Mouse (Mus musculus) embryonic facial prominence, embryonic 12.5 days (tissue): Measurements from ENCODE around the gene Phlda3. TPM values are rescaled to one million over a fixed set of nuclear protein-coding genes. Genes with fewer than 3 reads are reported as not detected.

Experiments
- ATAC-seq: fragments of 200-750 bp; cut with Nextera tagmentation; 2 replicates; pipeline ENCODE4 v1.8.0; 2017; ENCODE audit not compliant: insufficient number of reproducible peaks, insufficient read depth, low FRiP score, low TSS enrichment
- H3K27ac ChIP-seq: fragments of 300-500 bp; sonication (generic); 2 replicates; pipeline ENCODE4 v1.5.1; 2016; ENCODE audit warnings: mild to moderate bottlenecking
- H3K27me3 ChIP-seq: fragments of 300-500 bp; sonication (generic); 2 replicates; pipeline ENCODE4 v1.6.1; 2016; ENCODE audit warnings: mild to moderate bottlenecking, moderate library complexity
- H3K36me3 ChIP-seq: fragments of 300-500 bp; sonication (generic); 2 replicates; pipeline ENCODE4 v1.6.1; 2016; ENCODE audit warnings: mild to moderate bottlenecking
- H3K4me1 ChIP-seq: fragments of 300-500 bp; sonication (generic); 2 replicates; pipeline ENCODE4 v1.6.1; 2016
- H3K4me2 ChIP-seq: fragments of 300-500 bp; sonication (generic); replicated peaks from 2 replicates; pipeline ENCODE4 v1.6.1; 2016; ENCODE audit warnings: mild to moderate bottlenecking, moderate library complexity
- H3K4me3 ChIP-seq: fragments of 300-500 bp; sonication (generic); 2 replicates; pipeline ENCODE4 v1.5.1; 2016; ENCODE audit warnings: mild to moderate bottlenecking
- H3K9ac ChIP-seq: fragments of 300-500 bp; sonication (generic); 2 replicates; pipeline ENCODE4 v1.6.1; 2016; ENCODE audit warnings: mild to moderate bottlenecking, moderate library complexity
- H3K9me3 ChIP-seq: fragments of 300-500 bp; sonication (generic); 2 replicates; pipeline ENCODE4 v1.6.1; 2016; ENCODE audit warnings: mild to moderate bottlenecking, moderate library complexity
- WGBS: fragments of 180-500 bp; shearing (Covaris S2); methylation state at CpG from one replicate; pipeline ENCODE4 v1.1.7; 2016; 5-methylcytosine and 5-hydroxymethylcytosine counted together
- polyA plus RNA-seq: library from polyadenylated mRNA; unstranded; fragments of >200 nt; fragmentation: Nextera tagmentation; extraction: Ambion mirVana; gene quantifications from 2 replicates; pipeline ENCODE4 v1.2.1, GENCODE M21; 2016

Phlda3 gene
- polyA plus RNA-seq: 52.8 and 55.0 TPM in 2 replicates

DNA sequence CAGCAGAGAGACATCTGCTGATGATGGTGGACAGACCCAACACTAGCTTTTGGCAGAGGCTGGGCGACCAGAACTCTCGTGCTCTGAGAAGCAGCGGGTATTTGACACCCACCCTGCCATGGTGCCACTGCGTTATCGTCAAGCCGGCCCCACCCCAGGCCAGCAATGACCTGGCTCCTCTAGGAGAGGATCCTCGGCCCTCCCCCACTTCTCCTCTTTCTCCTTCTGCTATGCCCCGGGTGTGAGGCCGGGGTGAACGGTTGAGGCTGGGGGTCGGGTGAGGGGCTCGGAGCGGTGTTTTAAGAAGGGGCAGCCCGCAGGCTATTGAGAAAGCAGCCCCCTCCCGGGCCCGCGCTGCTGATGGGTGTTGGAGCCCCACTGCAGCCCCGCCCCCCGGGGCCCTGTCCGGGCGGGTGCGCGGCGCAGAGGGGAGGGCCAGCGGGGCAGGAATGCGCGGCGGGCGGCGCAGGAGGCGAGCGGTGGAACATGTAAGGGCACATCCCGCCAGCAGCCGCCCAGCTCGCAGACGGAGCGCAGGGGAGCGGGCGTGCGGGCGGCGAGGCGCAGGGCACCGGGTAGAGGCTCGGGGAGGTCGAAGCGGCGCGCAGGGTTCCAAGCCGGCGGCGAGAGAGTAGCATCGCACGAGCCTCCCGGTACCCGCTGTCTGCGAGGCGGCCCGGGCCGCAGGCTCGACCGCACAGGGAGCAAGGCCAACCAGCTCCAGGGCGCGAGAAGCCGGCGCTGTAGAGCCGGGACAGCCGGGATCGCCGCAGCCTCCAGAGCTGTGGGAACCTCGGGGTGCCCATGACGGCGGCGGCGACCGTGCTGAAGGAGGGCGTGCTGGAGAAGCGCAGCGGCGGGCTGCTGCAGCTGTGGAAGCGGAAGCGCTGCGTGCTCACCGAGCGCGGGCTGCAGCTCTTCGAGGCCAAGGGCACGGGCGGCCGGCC lies at the start of gene Phlda3:
Gene Phlda3 (plus strand): TSS at position 475 of the 947 bp plus-strand sequence.
- H3K27me3 ChIP-seq: no peaks in the 10 kb centered on the region
- WGBS: under 1% methylated on average over 88 of the region's 90 CpGs
- H3K27ac ChIP-seq: peak within 1 kb of the TSS; percentile 83
- peak within 1 kb of the TSS; percentile 77 for H3K4me2 ChIP-seq
- peaks cover 18% of the 10 kb centered on the region for H3K36me3 ChIP-seq
- H3K4me3 ChIP-seq: peak within 1 kb of the TSS; percentile 58
- peaks cover 25% of the 10 kb centered on the region for H3K4me1 ChIP-seq
- peak within 1 kb of the TSS; percentile 81 for H3K9ac ChIP-seq
- ATAC-seq: peak; percentile 72
- no peaks in the 10 kb centered on the region for H3K9me3 ChIP-seq

DNA sequence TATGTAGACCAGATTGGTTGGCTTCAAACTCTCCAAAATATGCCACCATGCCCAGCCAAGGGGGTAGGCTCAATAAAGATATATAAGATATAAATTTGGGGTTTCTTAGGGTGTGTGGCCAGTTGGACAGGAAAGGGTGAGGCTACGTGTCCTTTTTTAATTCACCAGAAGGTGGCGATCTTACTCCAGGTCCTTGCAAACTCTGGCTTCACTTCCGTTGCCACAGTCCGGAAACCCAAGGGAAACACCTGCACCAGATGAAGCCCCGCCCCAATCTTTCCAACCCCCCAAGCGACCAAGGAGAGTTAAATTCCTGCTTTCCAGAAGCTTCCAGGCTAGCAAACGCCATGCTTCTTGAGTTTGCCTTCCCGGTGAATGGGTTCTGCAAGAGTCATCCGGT lies 46.4 kb upstream of the Phlda3 start:
- Histone ChIP-seq H3K27ac (no peak overlapping the region), H3K27me3 (no peaks in the 10 kb centered on the region), H3K4me1 (no peaks in the 10 kb centered on the region), H3K36me3 (no peaks in the 10 kb centered on the region), H3K9ac (no peak overlapping the region), H3K4me2 (no peak overlapping the region), H3K9me3 (no peaks in the 10 kb centered on the region), H3K4me3 (no peak overlapping the region)
- no peak for ATAC-seq
- 19% methylated on average over 9 of the region's 9 CpGs for WGBS

DNA sequence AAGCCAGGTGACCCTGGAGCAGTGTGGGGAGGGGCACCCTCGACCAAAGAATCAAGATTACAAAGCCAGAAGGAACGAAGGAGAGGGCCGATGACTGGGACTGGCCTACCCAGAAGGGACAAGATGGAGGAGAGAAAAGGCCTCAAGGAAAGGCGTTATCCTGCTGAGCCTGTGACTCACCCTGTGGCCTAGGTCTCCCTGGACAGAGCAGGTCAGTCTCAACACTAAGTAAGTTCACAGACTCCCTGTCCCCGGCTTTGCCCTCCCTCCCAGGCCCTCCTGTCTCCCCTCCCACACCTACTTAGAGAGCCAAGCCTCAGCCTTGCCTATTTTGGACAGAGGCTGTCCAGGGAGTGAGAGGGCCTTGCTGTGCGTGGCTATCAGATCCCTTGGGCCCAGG lies 45.9 kb upstream of the Phlda3 start, which contains the start of gene Csrp1:
Gene Csrp1 (plus strand): TSS at position 79 of the 400 bp plus-strand sequence.
- Histone ChIP-seq H3K27me3 (no peaks in the 10 kb centered on the region), H3K9me3 (no peaks in the 10 kb centered on the region), H3K36me3 (no peaks in the 10 kb centered on the region), H3K27ac (no peak within 1 kb of the TSS), H3K4me3 (no peak within 1 kb of the TSS), H3K4me2 (no peak within 1 kb of the TSS), H3K4me1 (no peaks in the 10 kb centered on the region), H3K9ac (no peak within 1 kb of the TSS)
- ATAC-seq: no peak
- WGBS: 63% methylated on average over 6 of the region's 6 CpGs

DNA sequence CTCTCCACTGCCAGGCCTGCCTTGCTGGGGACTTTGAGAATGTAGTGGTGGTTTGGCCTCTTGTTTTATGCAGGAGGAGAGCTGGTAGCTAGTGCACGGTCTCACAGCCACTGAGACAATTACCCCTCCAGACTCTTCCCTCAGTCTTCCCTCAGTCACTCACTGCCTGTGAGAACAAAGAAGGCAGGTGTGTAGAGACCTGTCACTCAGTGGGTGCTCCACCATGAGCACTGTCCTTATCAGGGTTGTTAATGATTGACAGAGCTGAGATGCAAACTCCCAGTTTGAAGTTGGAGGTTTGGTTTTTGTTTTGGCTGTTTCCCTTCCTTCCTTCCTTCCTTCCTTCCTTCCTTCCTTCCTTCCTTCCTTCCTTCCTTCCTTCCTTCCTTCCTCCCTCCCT lies 42.9 kb upstream of the Phlda3 start:
- no peak for ATAC-seq

DNA sequence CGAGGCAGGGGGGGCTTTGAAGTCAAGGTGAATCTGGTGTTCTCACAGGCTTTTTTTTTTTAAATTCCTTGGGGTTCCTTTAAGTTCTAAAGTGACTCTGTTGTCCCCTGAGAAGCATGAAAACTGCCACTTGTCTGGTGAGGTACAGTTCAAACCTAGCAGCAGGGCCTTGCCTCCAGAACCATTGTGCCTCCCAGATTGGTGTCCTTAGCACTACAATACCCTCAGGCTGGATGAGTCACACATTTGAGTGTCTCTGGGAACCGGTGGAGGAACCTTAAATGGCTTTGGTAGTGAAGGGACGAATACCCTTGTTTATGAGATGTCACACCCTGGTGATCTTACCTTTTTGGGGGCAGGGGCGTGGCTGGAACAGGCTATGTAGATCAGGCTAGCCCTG lies 41.8 kb upstream of the Phlda3 start:
- no peak for ATAC-seq
- no peaks in the 10 kb centered on the region for H3K27me3 ChIP-seq
- H3K4me1 ChIP-seq: peaks cover 4% of the 10 kb centered on the region; the same call in 1 of the 2 replicates
- no peak overlapping the region for H3K4me2 ChIP-seq
- H3K27ac ChIP-seq: no peak overlapping the region
- WGBS: 54% methylated on average over 4 of the region's 4 CpGs
- no peaks in the 10 kb centered on the region for H3K36me3 ChIP-seq
- no peak overlapping the region for H3K9ac ChIP-seq
- H3K4me3 ChIP-seq: no peak overlapping the region
- H3K9me3 ChIP-seq: no peaks in the 10 kb centered on the region

More for the DNA sequence above, 42.9 kb upstream of the Phlda3 start:
- H3K9ac ChIP-seq: no peak overlapping the region
- H3K27me3 ChIP-seq: no peaks in the 10 kb centered on the region
- no peak overlapping the region for H3K4me3 ChIP-seq
- no peak overlapping the region for H3K4me2 ChIP-seq
- 54% methylated on average over 1 of the region's 1 CpGs for WGBS
- H3K4me1 ChIP-seq: no peaks in the 10 kb centered on the region
- no peaks in the 10 kb centered on the region for H3K9me3 ChIP-seq
- H3K36me3 ChIP-seq: no peaks in the 10 kb centered on the region
- H3K27ac ChIP-seq: no peak overlapping the region

DNA sequence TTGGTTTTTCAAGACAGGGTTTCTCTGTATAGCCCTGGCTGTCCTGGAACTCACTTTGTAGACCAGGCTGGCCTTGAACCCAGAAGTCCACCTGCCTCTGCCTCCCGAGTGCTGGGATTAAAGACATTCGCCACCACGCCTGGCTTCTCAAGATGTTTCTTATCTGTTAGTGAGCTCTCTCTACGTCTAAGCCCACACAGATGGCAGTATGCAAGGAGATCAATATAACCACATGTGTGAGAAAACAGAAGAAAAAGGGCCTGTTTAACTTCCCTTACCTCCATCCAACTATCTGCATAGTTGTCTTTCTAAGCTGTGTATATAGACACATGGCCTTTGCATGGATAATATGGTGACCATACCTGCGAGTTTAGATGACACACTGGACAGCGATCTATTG lies 40.6 kb upstream of the Phlda3 start:
- Histone ChIP-seq H3K9ac (no peak overlapping the region), H3K9me3 (no peaks in the 10 kb centered on the region), H3K36me3 (no peaks in the 10 kb centered on the region), H3K27me3 (no peaks in the 10 kb centered on the region), H3K4me2 (no peak overlapping the region), H3K27ac (no peak overlapping the region), H3K4me1 (peaks cover 13% of the 10 kb centered on the region), H3K4me3 (no peak overlapping the region)
- WGBS: 83% methylated on average over 6 of the region's 6 CpGs
- ATAC-seq: no peak

DNA sequence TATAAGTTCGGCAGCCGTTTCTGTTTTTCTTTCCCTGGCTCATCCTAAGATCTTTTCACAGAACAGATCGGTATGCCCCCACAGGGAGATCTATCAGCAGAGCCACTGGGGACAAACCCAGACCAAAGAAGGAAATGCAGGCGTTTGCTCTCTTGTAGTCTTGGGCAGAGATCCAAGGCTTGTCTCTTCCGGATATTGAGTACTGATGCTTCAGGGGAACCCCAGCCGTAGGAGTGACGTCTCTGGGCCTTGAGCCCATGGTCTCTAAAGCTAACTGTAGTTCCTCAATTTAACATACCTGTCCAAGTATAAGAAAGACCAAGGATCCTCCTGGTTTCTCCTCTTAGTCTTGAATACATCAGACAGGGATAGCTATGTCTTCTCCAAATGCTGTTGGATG lies 40.0 kb upstream of the Phlda3 start:
- H3K27ac ChIP-seq: no peak overlapping the region
- peaks cover 18% of the 10 kb centered on the region for H3K4me1 ChIP-seq
- no peak overlapping the region for H3K4me2 ChIP-seq
- no peak overlapping the region for H3K9ac ChIP-seq
- H3K36me3 ChIP-seq: no peaks in the 10 kb centered on the region
- no peaks in the 10 kb centered on the region for H3K27me3 ChIP-seq
- no peak overlapping the region for H3K4me3 ChIP-seq
- 71% methylated on average over 7 of the region's 7 CpGs for WGBS
- H3K9me3 ChIP-seq: no peaks in the 10 kb centered on the region
- no peak for ATAC-seq

DNA sequence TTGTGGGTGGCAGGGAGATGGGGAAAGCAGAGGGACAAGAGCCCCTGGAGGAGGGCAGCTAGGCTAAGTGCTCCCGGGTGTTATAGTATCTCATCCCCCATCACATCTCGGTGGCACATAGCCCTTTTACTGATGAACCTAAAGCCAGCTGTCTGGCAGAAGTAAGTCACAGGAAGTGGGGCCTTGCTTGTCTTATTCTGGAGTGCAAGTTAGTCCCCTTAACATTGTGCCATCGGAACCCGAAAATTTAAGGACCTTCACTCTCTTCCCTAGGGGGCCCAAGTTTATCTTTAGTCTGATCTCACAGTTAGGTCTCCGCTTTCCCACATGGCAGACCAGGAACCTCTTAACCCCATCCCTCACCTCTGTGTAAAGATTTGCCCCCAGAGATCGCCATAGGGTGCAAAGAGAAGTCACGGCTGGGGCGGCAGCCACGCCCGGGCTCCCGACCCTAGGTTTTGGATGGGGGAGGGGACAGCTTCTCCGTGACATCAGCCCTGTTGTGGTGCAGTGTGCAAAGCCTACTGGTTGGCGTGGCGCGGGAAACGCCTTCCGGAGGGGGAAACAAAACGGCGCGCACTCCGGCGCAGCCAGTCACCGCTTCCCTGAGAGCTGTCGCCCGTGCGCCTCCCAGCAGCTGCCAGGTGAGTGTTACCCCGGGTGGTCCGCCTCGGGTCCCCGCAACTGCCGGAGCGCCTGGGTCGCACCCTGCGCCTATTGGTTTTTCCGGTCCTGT lies 37.1 kb upstream of the Phlda3 start:
- Histone ChIP-seq H3K27me3 (no peaks in the 10 kb centered on the region), H3K9me3 (no peaks in the 10 kb centered on the region), H3K36me3 (no peaks in the 10 kb centered on the region), H3K4me3 (peak overlapping the region; percentile 60), H3K4me1 (peaks cover 45% of the 10 kb centered on the region), H3K27ac (peak overlapping the region; percentile 70), H3K4me2 (peak overlapping the region; percentile 82), H3K9ac (peak overlapping the region; percentile 71)
- 0 out of 2 replicates have a peak, but pooled peaks have one; percentile 14 for ATAC-seq
- WGBS: 1% methylated on average over 35 of the region's 35 CpGs

DNA sequence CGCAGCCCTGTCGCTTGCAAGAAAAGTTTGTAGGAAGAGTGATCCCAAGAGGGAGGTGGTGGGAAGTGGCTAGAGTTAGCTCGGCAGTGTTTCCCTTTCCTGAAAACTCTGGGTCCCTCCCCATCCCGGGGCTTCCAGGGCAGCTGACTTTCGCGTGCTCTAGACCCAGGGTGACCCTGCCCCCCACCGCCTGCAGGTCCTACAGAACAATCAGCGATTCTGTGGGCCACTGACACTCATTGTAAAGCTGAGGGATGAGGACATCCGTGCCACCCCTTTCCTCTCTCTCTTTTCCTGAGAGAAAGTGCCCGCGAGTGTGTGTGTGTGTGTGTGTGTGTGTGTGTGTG lies 36.6 kb upstream of the Phlda3 start:
- Histone ChIP-seq H3K9ac (peak overlapping the region; percentile 71), H3K27me3 (no peaks in the 10 kb centered on the region), H3K27ac (peak overlapping the region; percentile 70), H3K9me3 (no peaks in the 10 kb centered on the region), H3K4me2 (peak overlapping the region; percentile 82), H3K4me3 (peak overlapping the region; percentile 60), H3K4me1 (peaks cover 50% of the 10 kb centered on the region), H3K36me3 (no peaks in the 10 kb centered on the region)
- no peak for ATAC-seq
- WGBS: 0% methylated on average over 11 of the region's 11 CpGs

DNA sequence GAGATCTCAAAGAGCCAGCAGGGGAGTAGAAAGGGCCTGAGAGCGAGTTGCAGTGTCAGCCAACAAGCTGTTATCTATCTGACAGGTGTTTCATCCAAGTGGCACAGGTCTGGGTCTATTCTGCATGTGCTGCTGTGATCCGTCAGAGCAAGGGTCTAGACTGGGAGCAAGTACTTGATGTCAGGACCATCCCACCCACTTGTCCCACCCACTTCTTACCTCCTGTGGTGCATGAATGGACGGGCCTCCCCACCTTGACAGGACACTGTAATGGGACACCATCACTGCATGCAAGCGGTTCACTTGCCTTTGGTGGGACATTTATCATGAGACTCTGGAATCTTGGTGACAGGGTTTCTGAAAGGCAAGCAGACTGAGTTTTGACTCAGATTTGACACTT lies 36.1 kb upstream of the Phlda3 start:
- Histone ChIP-seq H3K4me1 (peaks cover 55% of the 10 kb centered on the region), H3K9ac (peak overlapping the region; percentile 71), H3K4me2 (peak overlapping the region; percentile 82), H3K4me3 (peak overlapping the region; percentile 60), H3K27ac (peak overlapping the region; percentile 94), H3K36me3 (no peaks in the 10 kb centered on the region), H3K27me3 (no peaks in the 10 kb centered on the region), H3K9me3 (no peaks in the 10 kb centered on the region)
- 27% methylated on average over 4 of the region's 4 CpGs for WGBS
- ATAC-seq: no peak

DNA sequence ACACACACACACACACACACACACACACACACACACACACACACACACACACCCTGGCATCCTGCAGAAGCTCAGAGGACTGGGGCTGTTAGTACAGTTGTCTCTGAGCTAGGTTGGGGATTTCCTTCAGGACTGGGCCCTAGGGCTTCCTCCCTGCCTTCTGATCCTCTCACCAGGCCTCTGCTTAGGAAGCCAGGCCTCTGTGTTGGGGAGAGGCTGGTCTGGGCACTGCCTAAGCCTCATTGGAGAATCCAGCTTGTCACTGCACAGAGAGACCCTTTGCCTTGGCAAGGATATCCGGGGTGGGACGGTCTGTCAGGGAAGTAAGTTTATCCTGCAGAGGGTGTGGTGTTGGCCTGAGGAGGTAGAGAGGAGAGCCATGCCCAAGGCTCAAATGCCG lies 35.6 kb upstream of the Phlda3 start:
- Histone ChIP-seq H3K36me3 (no peaks in the 10 kb centered on the region), H3K4me3 (peak overlapping the region; percentile 60), H3K9ac (peak overlapping the region; percentile 71; the same call in 1 of the 2 replicates), H3K9me3 (no peaks in the 10 kb centered on the region), H3K4me1 (peaks cover 60% of the 10 kb centered on the region), H3K27me3 (no peaks in the 10 kb centered on the region), H3K4me2 (peak overlapping the region; percentile 82), H3K27ac (peak overlapping the region; percentile 94)
- ATAC-seq: no peak
- WGBS: 40% methylated on average over 3 of the region's 3 CpGs
